Mouse (Mus musculus) left cerebral cortex, postnatal 14 days (tissue): Measurements from ENCODE around the gene Olfr1438-ps1. TPM values are rescaled to one million over a fixed set of nuclear protein-coding genes. Genes with fewer than 3 reads are reported as not detected.
"Not testable (repeated sequence)": the region's sequence is repeated elsewhere in the genome, so short reads cannot be mapped to it uniquely, and the experiment has no call there.

Experiments
- DNase-seq, 2 experiments: peaks; one replicate each; pipeline ENCODE4 v3.0.0; 2021 to 2022; ENCODE audit warnings: low spot score in 2 of 2, mixed read lengths in 1 of 2
- intact Hi-C: fragments of 180-260 bp; cut with DNase I; formaldehyde crosslinking; loops from one replicate; pipeline ENCODE4 v1.15.1; 2025
- long read RNA-seq, 2 experiments: library from polyadenylated mRNA; stranded (forward); transcript quantifications; one replicate each; pipeline ENCODE4 v2.0.0; 2021
- total RNA-seq, 2 experiments: library from RNA; stranded (reverse); gene quantifications; 2 replicates each; pipeline ENCODE4 v1.2.3; 2021

Gene Olfr1438-ps1
- not detected for total RNA-seq
- long read RNA-seq, experiment 1, result 0 reads
- long read RNA-seq, experiment 2, result 0 reads

DNA sequence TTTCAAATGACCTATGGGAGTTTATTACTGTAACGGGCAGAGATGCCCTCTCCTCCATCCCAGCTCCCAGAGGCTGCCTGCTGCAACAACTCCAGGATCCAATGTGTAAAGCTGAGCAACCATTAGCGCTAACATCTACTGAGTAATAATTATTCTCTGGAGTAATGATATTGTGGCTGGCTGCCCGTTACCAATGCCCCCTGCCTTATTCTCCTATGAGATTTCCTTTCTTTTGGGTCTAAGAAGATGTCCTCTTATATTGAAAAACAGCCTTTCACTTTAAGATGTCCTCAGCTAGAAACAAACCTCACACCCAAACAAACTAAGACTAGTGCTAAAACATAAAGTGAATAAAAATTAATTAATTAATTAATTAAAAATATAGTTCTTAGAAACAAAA, at the start of gene Olfr1438-ps1:
Olfr1438-ps1 (minus strand) TSS at position 101 of the 400 bp plus-strand sequence.
- intact Hi-C loops, result no loop called here
- no peak for DNase-seq

DNA sequence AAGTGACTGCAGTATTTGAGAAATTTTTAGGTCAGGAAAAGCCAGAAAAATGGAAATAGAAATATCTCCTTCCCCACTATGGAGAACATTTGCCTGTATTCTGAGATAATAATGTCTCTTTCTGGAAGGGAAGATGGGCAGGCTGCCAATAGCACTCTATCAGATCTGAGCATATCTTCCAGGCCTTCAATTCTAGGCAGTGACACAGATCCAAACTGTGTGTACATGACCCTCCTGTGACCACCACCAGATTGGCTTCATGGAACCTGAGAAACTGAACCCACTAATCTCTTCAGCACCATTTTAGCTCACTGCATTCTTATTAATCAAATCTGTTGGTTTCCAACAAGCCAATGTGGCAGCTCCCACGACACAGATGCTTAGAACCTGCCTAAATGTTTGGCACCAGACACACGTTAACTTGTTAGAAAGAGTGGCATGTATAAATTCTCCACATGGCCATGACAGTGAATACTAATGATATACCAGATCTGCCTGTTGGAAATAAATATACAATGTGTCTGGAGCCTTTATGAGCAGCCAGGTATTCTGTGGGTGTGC, 38.8 kb upstream of the Olfr1438-ps1 start:
- intact Hi-C loops, result loop anchor here (10.0 kb wide), 1 partner anchor 230 kb away; no protein-coding TSS in a partner anchor
- DNase-seq, result peak; percentile 6 to 21

DNA sequence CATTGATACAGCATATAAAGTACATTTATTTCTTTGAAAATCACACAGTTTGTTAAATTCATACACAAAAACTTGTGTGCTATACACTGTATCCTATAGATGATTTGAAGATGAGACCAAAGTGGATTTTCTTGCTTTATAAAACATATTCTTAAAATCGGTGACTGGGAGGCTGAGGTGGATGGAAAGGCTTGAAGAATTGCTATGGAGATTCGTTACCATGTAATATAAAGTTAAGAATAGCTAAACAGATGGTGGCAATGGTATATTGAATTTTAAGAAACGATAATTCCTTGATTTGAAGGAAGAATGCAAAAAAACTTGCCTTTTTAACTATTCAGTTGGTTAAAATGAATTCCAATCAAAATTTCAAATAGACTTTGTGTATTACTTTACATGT, 37.3 kb upstream of the Olfr1438-ps1 start:
- DNase-seq, result peak in 1 of 2 experiments; percentile 10
- intact Hi-C loops, result loop anchor here (10.0 kb wide), 1 partner anchor 228 kb away; no protein-coding TSS in a partner anchor

DNA sequence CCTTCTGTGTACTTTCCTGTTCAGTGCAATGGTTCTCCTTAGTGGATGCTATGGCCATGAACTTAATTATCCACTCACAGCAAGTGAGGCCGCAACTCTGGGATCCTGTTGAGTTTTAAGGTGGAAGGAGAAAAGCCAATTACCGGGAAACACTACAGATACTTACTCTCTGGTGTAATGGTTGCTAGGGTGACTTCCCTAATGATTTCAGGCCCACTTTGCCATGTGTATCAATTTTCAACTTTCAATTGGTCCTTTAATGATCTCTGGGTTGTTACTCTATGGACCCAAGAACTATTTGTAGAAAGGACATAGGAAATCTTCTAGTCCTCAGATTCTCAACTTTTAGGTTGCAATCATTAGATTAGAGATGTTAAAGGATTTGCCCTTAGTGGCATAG, 10.7 kb downstream of the Olfr1438-ps1 start, which contains the start of gene Olfr1437:
Olfr1437 (minus strand) TSS at position 101 of the 400 bp plus-strand sequence.
- DNase-seq, result no peak
- intact Hi-C loops, result no loop called here

DNA sequence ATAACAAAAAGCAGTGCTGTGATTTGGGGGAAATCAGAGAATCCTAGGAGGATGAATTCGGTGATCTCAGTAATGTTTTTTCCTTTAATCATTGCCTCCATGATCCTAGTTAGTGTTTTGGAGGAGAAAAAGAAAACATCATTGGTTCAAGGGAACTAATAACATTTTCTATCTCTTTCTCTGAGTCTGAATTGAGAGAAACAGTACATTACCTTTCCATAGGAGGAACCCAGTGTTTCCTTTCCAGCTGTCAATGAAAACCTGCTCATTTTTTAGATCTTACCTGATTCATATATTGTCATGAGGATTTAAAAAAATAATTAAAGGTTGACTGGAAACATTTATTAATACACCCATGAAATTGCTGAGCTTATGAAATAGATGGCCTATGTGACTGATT, 36.7 kb downstream of the Olfr1438-ps1 start, which contains the start of gene Olfr1436:
Olfr1436 (minus strand) TSS at position 101 of the 400 bp plus-strand sequence.
- intact Hi-C loops, DNase-seq: not testable (repeated sequence)

DNA sequence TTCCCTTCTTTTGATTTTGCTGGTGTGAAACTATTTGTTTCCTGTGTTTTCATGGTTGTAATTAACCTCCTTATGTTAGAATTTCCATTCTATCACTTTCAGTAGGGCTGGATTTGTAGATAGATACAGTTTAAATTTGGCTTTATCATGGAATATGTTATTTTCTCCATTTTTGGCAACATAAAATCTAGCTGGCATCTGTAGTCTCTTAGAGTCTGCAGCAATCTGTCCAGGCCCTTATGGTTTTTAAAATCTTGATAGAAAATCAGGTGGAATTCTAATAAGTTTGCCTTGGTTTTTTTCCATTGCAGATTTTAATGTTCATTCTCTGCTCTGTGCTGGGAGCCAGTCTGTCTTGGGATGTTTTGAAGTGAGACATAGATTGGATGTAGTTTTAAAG, 42.7 kb downstream of the Olfr1438-ps1 start:
- intact Hi-C loops, result loop anchor here (2.0 kb wide), 1 partner anchor 150 kb away; no protein-coding TSS in a partner anchor
- peak in 1 of 2 experiments; percentile 4 for DNase-seq

DNA sequence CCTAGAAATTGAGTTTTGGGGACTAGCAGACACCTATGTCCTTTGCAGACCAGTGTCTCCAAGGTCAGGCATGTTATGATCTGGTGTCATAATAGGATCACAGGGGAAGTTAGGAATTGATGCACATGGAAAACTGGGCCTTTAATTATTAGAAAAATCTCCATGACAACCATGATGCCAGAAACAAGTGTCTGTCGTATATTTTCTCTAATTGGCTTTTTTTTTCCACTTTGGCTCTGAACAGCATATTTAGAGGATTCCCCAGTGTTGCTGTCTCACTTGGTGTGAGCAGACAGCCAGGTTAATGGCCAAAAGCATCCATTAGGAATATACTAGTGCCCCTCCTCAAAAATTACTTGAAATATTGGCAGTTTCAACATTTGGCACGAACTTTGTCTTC, 56.2 kb downstream of the Olfr1438-ps1 start, which contains the start of gene Olfr1434:
Olfr1434 (plus strand) TSS at position 301 of the 400 bp plus-strand sequence.
- intact Hi-C loops, result no loop called here
- no peak for DNase-seq

Other genes with a start within 250 kb of the Olfr1438-ps1 start
- gene Olfr1426, start 243.9 kb downstream of the Olfr1438-ps1 start, total RNA-seq, result not detected
- not detected for gene Olfr1427, start 232.6 kb downstream of the Olfr1438-ps1 start, total RNA-seq
- not detected for gene Olfr1428, start 220.0 kb downstream of the Olfr1438-ps1 start, total RNA-seq
- gene Olfr76, start 212.7 kb downstream of the Olfr1438-ps1 start, total RNA-seq, result not detected
- not detected for gene Olfr1555-ps1, start 165.8 kb downstream of the Olfr1438-ps1 start, total RNA-seq
- not detected for gene Olfr1431, start 135.3 kb downstream of the Olfr1438-ps1 start, total RNA-seq
- gene Olfr1432, start 103.3 kb downstream of the Olfr1438-ps1 start, total RNA-seq, result not detected
- not detected for gene Olfr262, start 94.3 kb downstream of the Olfr1438-ps1 start, total RNA-seq
- not detected for gene Olfr235, start 74.9 kb downstream of the Olfr1438-ps1 start, total RNA-seq
- gene Olfr1434, start 56.1 kb downstream of the Olfr1438-ps1 start, total RNA-seq, result not detected
- gene Olfr1436, start 36.8 kb downstream of the Olfr1438-ps1 start, total RNA-seq, result not detected
- gene Olfr1437, start 10.8 kb downstream of the Olfr1438-ps1 start, total RNA-seq, result not detected
- gene Olfr1440, start 51.4 kb upstream of the Olfr1438-ps1 start, total RNA-seq, result not detected
- gene Olfr1441, start 81.5 kb upstream of the Olfr1438-ps1 start, total RNA-seq, result not detected
- gene Pfpl, start 92.0 kb upstream of the Olfr1438-ps1 start, total RNA-seq, result not detected
- 1 to 10 TPM; 5.0 to 6.2 TPM for gene Mpeg1, start 124.9 kb upstream of the Olfr1438-ps1 start, total RNA-seq
- gene Dtx4, start 165.5 kb upstream of the Olfr1438-ps1 start, total RNA-seq, result 10 to 100 TPM; 46.5 to 52.1 TPM
- 1 to 10 TPM; 1.9 to 2.7 TPM for gene Fam111a, start 209.8 kb upstream of the Olfr1438-ps1 start, total RNA-seq